1 mouse cellular context compared by ENCODE assay signal in genomic region chr9:54547536-54547935, GRCm38 (mm10).
TF ChIP-seq lines count a peak whose summit lies in the region.

No protein-coding gene starts in this region.

TF ChIP-seq in CH12.LX, 34 proteins besides CTCF, POLR2A, EP300 and RAD21:
- TF ChIP-seq SMC3 (IDR thresholded peaks at IDR 0.05; ENCODE audit: low read depth, low read length), result peak; percentile 89
- TF ChIP-seq PAX5 (IDR thresholded peaks at IDR 0.05; ENCODE audit: low read length), result no peak
- no peak for TF ChIP-seq CHD2 (IDR thresholded peaks at IDR 0.05; ENCODE audit: low read length)
- TF ChIP-seq ZC3H11A (IDR thresholded peaks at IDR 0.05; ENCODE audit: low read depth, low read length), result no peak
- TF ChIP-seq JUN (IDR thresholded peaks at IDR 0.05; ENCODE audit: insufficient read depth, low read depth, low read length), result no peak
- TF ChIP-seq KAT2A (IDR thresholded peaks at IDR 0.05; ENCODE audit: insufficient replicate concordance, low read length), result no peak
- TF ChIP-seq ZNF384 (IDR thresholded peaks at IDR 0.05; ENCODE audit: low read depth, low read length), result no peak
- TF ChIP-seq MAX (IDR thresholded peaks at IDR 0.05; ENCODE audit: low read length), result peak; percentile 17; the same call in 1 of the 2 replicates
- no peak for TF ChIP-seq TBP (conservative IDR thresholded peaks at IDR 0.05; ENCODE audit: low read depth, low read length)
- TF ChIP-seq NRF1 (IDR thresholded peaks at IDR 0.05; ENCODE audit: low read depth, low read length), result no peak
- TF ChIP-seq MEF2A (IDR thresholded peaks at IDR 0.05; ENCODE audit: borderline replicate concordance, low read depth, low read length), result no peak
- no peak for TF ChIP-seq NELFE (IDR thresholded peaks at IDR 0.05; ENCODE audit: low read depth, low read length)
- TF ChIP-seq ETS1 (conservative IDR thresholded peaks at IDR 0.05; ENCODE audit: low read depth, low read length), result no peak
- TF ChIP-seq ZKSCAN1 (IDR thresholded peaks at IDR 0.05; ENCODE audit: borderline replicate concordance, low read depth, low read length), result no peak
- no peak for TF ChIP-seq ELF1 (IDR thresholded peaks at IDR 0.05; ENCODE audit: low read depth, low read length)
- TF ChIP-seq TCF12 (IDR thresholded peaks at IDR 0.05; ENCODE audit: low read depth, low read length), result no peak
TF ChIP-seq in CH12.LX: peak in this region for 2.
